Mouse (Mus musculus) erythroid progenitor cell, adult 5-6 weeks (primary cell): ENCODE results near the gene Trnt1. TPM values are rescaled to one million over a fixed set of nuclear protein-coding genes. Genes with fewer than 3 reads are reported as not detected.

ENCODE experiments used
- ATAC-seq: replicated peaks from 2 replicates; pipeline ENCODE4 v1.8.0; 2016; ENCODE audit warnings: moderate number of reproducible peaks, mild to moderate bottlenecking, moderate TSS enrichment, inconsistent platforms; ENCODE audit not compliant: poor library complexity, low FRiP score, severe bottlenecking
- total RNA-seq, 2 experiments: library from RNA; stranded (forward) in 1 of 2; stranded (reverse) in 1 of 2; fragments of 150-400 nt in 1 of 2; fragments of 186-747, 209-891 nt in 1 of 2; gene quantifications; 2 replicates each; pipeline versions ENCODE4 v1.2.3 to v1.2.4; 2015 to 2017; ENCODE audit warnings: low replicate concordance in 2 of 2

Trnt1 gene
- total RNA-seq, 2 experiments from 2014 or later, result 18.4 to 39.9 TPM

- ATAC-seq, result peak; percentile 78; the same call in 1 of the 2 replicates
These were observed 458 bp downstream of the Trnt1 start for GRCm38 (mm10) chr6:106769290-106769866.

- no peak for ATAC-seq
These were observed 1.1 kb downstream of the Trnt1 start for GRCm38 (mm10) chr6:106770046-106770445.

- no peak for ATAC-seq
These were observed 18.2 kb downstream of the Trnt1 start for GRCm38 (mm10) chr6:106787138-106787537.

- ATAC-seq, result no peak
These were observed 22.5 kb downstream of the Trnt1 start for GRCm38 (mm10) chr6:106791429-106791828.

GRCm38 (mm10) chr6:106792486-106792885 lies 23.6 kb downstream of the Trnt1 start:
- ATAC-seq, result no peak

GRCm38 (mm10) chr6:106793088-106793487 lies 24.2 kb downstream of the Trnt1 start:
- ATAC-seq, result no peak

- peak; percentile 37; the same call in 1 of the 2 replicates for ATAC-seq
These were observed 24.7 kb downstream of the Trnt1 start for GRCm38 (mm10) chr6:106793621-106794020.

GRCm38 (mm10) chr6:106794094-106794814 lies 25.3 kb downstream of the Trnt1 start:
- 0 out of 2 replicates have a peak, but pooled peaks have one; percentile 44 for ATAC-seq

GRCm38 (mm10) chr6:106799333-106800226 lies 30.7 kb downstream of the Trnt1 start, which contains the start of gene Crbn:
Gene Crbn, minus strand, starts transcription at chr6:106800077.
- peak; percentile 93 for ATAC-seq

- no peak for ATAC-seq
These were observed 31.3 kb downstream of the Trnt1 start for GRCm38 (mm10) chr6:106800227-106800557.

- no peak for ATAC-seq
These were observed 36.0 kb downstream of the Trnt1 start for GRCm38 (mm10) chr6:106804904-106805303.

- no peak for ATAC-seq
These were observed 40.2 kb downstream of the Trnt1 start for GRCm38 (mm10) chr6:106809161-106809560.

- no peak for ATAC-seq
These were observed 41.8 kb downstream of the Trnt1 start for GRCm38 (mm10) chr6:106810686-106811085.

GRCm38 (mm10) chr6:106819246-106819645 lies 50.3 kb downstream of the Trnt1 start:
- ATAC-seq, result no peak

GRCm38 (mm10) chr6:106819906-106820305 lies 51.0 kb downstream of the Trnt1 start:
- ATAC-seq, result no peak

- ATAC-seq, result no peak
These were observed 51.6 kb downstream of the Trnt1 start for GRCm38 (mm10) chr6:106820566-106820965.

GRCm38 (mm10) chr6:106822329-106822728 lies 53.4 kb downstream of the Trnt1 start:
- no peak for ATAC-seq
